Mouse (Mus musculus) heart, postnatal 4 days (tissue): ENCODE measurements around the gene Ptpn12. TPM values are rescaled to one million over a fixed set of nuclear protein-coding genes. Genes with fewer than 3 reads are reported as not detected.

Source experiments
- DNase-seq: peaks from one replicate; pipeline ENCODE4 v3.0.0; 2021
- total RNA-seq, 2 experiments: library from RNA; stranded (reverse); gene quantifications; 2 replicates each; pipeline ENCODE4 v1.2.3; 2021

Gene Ptpn12
- total RNA-seq = 10 to 100 TPM; 50.0 to 53.0 TPM

DNA sequence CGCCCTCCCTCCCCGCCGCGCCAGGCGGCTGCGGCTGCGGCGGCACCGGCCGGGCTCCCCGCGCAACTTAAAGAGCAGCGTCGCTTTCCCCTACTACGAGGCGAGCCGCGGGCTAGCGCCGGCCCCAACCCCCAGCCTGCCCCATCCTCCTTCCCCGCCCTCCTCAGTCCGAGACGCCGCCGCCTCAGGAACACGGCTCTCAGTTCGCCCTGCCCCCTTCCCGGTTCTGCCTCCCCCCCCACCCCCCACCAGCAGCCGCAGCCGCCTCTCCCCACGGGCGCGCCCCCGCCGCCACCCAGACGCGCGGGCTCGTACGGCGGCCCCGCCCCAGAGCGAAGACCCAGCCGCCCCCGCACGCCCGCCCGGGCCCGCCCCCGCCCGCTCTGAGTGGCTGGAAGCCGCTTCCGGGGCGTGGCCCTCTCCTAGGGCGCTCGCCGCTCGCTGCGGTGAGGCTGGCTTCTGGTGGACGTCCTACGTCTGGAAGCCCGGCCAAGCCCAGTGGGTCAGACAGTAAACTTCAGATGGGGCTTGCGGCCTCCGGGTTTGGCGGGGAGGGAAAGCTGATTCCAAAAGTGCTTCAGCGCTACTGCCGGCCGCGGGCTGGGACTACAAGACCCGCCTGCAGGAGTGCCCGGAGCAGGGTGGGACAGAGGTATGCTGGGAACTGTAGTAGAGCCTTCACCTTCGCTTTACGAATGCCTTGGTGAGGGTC, at the start of gene Ptpn12:
Gene Ptpn12 (minus strand): TSS at position 92 of the 712 bp plus-strand sequence.
- DNase-seq = peak; percentile 97

DNA sequence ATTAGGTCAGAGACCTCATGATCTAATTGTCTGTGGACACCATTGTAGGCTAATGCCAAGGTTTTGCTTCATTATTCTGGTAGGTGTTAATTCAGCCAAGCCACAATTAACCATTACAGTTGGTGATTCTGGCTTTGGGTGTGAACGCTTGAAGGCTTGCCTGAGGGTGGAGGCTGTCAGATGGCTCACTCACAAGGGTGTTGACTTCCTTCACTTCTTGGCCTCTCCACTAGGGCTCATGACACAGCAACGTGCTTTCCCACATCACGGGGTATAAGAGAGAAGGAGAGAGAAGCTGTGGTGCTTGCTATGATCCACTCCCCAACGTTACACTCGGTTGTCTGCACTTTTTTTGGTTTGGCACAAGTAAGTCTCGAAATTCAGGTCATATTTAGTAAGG, 35.5 kb upstream of the Ptpn12 start:
- no peak for DNase-seq

DNA sequence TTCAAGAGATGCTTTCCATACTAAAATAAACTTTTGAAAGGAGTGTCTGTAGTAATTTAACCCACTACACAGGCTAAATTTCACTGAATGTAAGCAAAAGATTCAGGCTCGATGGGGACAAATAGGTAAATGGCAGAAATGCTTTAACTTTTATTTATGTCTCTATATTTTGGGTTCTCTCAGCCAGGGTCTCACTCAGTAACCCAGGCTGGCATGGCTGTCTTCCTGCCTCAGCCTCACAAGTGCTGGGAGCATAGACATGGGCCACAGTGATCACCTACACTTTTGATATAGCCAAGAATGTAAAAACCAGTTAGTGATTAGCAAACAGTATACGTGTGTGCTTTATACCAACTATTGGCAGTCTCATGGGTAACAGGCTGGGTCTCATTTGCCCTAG, 1.5 kb upstream of the Ptpn12 start:
- DNase-seq = no peak

DNA sequence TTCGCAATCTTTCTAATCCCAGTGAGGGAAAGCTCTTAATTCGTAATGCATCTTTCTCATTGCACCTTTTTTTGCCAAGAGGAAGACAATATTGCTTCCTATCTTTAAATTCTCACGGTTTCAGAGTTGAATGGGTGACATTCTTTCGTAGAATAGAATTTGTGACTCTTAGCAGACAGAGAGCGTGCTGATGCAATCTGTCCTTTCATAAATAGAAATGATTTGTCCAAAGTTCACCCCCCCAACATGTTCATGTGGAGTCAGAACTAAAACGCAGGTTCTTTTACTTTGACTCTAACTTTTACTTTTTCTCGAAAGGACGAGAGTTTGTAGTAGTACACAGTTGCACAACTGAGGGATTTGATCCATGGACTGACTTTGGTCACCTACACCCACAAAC, 884 bp upstream of the Ptpn12 start:
- no peak for DNase-seq

DNA sequence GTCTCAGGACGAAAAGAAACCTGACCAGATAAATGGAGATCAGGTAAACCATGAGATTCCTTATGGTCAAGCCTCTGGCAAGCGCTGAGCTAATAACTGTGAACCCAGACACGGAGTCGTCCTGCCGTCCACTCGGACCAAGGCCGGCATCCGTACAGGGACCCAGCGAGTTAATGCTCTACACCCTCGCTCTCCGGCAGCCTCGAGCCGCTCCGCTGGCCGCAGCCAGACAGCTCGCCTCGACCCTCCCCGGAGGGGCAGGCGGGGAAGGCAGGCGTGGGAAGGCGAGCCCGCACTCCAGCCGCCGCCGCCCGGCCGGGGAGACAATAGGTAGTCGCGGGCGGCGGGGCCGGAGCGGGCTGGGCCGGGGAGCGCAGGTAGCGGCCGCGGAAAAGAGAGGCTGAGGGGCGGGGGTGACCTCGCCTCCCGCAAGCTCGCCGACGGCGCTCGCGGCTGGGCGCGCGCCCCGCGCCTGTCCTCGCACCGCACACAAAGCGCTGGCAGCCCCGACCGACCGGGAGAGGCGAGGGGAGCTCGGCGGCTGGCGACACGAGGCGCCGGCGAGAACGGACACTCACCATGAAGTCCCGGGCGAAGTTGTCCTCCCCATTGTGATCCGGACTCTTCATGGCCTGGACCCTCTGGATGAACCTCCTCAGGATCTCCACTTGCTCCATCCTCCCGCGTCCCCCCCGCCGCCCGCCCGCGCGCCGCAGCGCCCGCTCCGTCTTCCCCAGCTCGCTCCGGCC, 466 bp downstream of the Ptpn12 start:
- peak; percentile 57 for DNase-seq

DNA sequence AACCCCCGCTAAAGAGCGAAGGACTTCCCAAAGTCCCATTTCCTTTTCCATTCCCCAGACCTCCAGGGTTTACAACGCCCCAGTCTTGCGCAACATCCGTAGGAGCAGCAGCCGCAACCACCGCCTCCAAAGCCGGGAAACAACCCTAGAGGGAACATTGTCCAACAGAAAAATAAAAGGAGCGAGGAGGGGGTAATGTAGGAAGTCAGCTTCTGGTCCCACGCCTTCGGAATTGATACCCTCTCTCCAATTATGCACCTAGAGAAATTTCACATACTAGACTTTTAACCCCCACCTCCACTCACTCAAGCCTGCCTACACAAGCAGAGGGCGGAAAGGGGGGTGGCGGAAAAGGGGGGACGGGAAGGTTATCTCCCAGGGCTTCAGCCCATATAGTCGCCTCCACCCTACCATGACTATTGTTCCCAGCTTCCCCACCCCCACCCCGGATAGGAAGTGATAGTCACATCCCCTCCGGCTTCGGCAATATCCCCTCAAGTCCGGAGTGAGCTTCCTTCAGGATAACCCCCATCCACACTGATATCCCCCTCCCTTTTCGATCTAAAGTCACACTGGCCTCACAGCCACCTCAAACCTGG, 1.1 kb downstream of the Ptpn12 start:
- DNase-seq = peak; percentile 80

DNA sequence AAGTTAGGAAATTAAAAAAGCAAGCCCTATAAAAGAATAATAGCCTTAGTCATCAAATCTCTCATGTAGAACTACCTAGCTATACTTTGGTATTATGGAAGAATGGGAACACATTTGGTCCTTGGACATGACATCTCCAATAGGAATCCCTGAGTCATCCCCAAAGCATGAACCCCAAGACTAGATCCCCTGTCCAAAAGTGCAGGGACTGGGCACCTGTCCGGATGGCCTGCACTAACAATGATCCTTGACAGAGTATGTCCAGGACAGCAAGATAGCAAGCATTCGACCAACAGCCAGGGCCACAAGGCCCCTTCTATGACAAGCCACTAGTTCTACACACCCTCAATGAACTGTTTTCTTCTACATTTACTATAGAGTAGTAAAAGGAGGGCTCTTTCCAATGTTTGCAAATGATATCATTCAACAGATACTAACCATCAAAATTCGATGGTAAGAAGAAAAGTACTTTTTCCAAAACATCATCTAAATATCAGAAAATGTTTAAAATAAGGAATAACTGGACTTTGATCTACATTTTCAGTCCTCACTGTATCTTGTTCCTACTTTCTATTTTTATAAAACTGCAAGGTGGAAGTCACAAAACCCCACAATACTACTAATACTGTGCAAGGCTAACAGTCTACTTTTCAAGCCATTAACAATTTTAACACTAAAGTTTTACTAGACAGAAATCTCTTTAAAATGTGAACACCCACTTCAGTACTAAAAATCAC, 2.0 kb downstream of the Ptpn12 start:
- peak; percentile 5 for DNase-seq

DNA sequence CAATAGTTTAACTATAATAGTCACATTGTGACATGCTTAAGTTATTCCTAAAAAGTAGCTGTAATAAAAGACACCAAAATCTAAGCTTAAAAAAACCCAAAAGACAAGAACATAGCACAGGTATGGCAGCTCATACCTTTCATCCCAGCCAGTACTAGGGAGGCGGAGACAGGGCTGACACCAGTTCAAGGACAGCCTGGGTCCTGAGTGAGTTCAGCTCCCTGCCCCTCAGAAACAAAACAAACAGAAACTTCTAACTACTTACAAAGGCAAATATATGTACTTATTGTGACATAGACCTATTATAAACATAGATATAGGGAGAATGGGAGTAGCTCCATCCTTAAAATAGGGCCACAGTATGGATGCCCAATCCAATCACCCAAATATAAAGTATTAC, 3.2 kb downstream of the Ptpn12 start:
- DNase-seq = no peak

DNA sequence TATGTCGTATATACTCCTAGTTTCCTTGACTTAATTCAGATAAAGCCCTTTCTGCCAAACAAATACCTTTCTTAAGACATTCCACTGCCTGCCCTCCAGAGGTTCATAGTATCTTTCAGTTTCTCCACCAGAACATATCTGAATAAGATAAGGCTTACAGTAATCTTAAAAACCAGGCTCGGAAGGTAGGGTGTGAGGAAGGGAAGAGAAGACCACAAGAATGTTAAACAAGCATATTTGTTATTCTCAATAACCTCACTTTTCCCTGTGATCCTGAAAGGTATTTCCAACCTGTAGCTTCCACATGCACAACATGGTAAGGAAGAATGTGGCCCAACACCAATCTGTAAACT, 5.0 kb downstream of the Ptpn12 start:
- DNase-seq = no peak

DNA sequence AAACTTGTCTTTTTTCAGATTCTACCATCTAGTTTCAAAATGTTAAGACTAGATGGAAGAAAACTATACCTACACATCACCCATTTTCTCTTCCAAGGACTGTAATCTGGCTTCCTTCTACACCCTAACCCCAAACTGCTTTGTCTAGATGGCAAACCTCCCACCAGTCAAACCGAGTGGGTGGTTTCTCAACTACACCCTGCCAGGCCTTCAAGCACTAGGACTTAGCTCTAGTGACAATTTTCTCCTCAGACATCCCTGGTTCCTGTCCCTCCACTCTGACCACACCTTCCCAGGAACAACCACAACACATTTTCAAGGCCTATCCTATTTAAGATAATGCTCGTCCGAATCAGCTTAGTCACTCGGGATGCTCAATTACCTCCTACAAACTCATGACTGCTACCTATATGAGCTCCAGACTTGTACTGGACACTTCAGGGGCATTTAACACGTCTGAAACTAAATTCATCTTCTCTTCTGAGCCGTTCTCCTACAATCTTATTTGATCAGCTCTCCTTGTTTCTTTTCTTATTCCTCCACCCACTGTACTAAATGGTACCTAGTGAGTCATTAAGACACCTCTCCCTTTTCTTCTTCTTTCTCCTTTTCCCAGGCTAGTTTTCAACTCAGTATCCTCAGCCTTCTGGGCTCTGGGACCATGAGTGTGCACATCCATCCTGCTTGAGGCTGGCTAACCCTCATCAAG, 5.5 kb downstream of the Ptpn12 start:
- DNase-seq = no peak

DNA sequence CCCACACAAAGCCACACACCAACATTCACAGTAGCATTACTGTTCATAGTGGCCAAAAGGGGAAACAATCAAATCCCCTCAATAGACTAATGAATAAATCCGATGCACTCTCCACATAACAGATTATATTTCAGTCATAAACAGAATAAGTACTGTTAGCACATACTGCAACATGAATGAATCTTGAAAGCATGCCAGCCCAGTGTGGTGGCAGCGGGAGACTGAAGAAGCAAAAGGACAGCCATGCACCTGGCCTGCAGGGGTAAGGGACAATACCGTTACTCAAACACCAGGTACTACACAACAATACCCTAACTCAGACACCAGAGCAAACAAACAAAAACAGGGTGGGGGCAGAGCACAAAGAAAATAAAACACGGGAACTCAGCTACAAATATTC, 6.7 kb downstream of the Ptpn12 start:
- peak; percentile 8 for DNase-seq

DNA sequence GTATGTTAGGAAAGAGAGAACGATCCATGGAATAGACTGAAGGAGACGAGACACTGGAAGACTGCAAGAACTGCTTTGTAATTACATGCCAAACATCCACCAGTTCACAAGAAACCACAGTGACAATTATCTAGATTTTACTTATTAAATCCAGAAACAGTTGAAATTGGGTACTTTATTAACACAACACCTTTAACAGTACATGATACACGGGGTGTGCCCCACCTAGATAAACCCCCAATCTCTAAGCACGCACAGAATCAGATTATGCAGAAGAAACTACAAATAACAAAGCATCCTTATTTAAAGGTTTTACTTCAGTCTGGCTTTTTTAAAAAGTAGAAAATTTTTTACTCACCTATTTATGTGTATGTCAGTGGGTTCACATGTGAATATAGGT, 8.6 kb downstream of the Ptpn12 start:
- no peak for DNase-seq

DNA sequence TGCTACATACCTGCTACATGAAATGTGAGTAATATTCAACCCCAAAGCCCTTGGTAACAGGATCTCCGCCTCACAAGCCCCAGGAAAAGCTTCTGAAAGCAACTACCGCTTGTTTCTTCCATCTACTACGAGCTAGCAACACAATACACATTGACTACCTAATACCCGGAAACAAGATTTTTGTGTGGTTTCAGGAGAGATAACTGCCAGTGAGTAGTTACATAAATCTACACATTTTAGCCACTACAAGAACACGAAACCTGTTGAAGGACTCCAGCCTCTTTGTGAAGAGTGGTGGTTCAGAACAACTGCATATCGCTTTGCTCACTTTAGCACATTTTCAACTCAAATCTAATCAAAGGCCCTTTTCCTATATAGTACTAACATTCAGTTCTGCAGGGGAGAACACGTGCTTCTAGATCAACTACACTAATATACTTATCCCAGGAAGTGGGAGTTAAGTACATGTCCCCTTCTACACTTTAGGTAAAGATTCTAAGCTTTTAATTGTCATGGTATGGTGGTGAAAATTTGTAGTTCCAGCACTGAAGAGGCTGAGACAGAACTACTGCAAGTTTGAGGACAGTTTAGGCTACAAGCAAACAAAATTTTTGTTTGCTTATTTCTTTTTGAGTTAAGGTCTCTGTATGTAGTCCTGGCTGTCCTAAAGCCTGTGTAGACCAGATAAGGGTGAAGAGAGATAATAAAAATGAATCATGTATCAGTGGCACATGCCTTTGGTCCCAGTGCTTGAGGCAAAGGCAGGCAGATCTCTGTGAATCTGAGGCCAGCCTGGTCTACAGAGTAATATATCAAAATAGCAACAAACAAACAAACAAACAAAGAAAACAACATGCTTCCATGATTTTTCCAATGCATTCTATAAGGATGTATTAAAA, 9.3 kb downstream of the Ptpn12 start:
- DNase-seq = no peak

DNA sequence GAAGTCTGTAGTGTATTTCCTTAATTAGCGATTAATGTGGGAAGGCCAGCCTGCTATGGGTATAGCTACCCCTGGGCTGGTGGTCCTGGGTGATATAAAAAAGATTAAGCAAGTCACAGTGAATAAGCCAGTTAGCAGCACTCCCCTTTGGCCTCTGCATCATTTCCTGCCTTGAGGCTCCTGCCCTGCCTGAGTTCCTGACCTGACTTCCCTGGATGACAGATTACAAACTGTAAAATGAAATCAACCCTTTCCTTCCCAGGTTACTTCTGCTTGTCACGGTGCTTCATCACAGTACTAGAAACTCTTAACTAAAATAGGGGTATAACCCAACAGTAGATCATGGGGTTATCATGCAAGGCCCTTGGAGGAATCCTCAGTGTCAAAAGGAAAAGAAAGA, 10.2 kb downstream of the Ptpn12 start:
- DNase-seq = no peak

DNA sequence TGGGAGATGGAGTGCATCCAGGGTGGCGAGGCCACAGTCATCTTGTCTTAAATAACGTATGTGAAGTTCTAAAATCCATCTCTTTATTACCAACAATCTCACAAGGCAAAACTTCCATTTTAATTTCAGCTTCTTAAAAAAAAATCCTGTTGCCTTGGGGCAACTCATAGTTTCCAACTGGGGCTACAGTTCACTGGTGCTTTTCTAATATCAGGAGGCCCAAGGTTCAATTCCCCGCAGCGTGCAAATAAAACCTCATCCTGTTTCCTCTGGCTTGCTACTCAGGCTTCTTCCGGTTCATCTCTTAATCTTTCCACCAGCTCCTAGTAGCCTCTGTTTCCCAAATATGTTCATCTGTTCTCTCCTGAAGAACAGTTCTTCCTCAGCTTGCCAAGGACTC, 17.6 kb downstream of the Ptpn12 start:
- DNase-seq = no peak

DNA sequence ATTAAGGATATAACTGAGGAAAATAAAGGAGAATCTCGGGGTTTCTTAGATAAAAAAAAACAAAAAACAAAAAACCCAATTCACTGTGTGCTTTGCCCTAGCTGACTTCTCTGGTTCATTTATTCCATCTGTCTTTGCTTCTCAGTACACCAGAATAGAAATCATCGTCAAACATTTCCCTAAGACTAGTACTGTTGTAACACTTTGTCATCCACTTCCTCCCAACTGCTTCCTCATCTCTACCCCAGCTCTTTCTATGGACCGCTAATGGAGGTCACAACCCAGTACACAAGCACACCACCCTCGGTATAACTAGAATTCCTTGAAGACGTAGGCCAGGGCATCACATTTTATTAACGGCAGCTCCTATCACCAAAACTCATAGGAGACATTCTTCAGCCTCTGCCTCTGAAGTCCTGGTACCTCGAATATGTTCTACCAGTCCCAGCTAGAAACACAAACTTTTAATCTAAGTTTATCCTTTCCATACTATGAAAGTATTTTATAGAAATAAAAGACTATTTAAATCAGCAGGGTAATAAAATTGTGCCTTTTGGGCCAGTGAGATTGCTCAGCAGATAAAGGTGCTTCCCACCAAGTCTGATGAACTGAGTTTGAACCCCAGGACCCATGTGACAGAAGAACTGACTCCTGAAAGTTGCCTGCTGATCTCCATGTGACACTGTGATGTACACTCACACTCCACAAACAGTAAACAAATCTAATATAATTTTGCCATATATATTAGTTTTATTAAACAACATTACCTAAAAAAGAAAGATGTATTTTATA, 19.8 kb downstream of the Ptpn12 start:
- no peak for DNase-seq

DNA sequence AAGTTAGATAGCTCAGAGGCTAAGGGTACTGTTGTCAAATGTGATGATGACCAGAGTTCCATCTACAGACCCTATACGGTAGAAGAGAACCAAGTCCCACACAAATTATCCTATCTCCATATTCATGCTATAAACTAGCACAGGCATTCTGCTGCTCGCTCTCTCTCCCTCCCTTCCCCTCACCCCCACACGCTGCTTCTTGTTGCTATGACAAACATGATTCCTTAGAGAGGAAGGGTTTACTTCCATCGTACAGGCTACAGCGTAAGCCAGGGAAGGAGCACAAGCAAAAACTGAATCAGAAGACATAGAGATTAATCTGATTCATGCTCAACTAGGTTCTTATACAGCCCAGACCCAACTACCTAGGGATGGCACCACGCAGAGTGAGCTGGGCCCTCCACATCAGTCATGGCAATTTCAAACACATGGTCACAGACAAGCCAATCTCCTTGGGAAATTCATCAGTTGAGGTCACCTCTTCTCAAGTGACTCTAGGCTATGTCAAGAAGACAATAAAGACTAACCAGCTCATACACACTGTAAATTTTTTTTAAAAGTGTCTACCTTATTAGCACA, 21.2 kb downstream of the Ptpn12 start:
- DNase-seq = no peak

DNA sequence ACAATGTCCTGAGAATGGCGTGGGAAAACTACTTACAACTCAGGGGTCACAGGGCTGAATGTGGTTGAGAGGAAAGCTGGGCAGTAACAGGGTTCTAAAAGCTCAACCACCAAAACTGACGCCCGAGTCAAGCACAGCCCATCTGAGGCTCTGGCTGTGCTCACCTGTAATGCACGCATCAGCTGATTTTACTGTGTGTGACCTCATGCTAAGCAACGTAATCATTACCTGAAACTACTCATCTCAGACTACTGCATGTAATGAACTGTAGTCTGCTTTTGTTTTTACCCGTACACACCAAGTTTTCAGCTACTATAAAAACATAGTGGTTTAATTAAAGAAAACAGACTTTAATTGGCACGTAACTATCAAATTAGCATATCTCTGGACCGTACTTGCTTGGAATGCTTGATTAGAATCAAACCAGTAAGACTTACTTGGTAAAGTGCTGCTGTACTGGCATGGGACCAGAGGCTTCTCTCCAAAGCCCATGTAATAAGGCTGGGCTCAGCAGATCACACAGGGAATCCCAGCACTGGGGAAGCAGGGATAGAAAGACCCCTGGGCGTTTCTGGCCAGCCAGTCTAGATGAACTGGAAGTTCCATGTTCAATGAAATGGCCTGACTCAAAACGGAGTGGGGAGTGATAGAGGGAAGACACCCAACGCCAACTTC, 22.2 kb downstream of the Ptpn12 start:
- no peak for DNase-seq

DNA sequence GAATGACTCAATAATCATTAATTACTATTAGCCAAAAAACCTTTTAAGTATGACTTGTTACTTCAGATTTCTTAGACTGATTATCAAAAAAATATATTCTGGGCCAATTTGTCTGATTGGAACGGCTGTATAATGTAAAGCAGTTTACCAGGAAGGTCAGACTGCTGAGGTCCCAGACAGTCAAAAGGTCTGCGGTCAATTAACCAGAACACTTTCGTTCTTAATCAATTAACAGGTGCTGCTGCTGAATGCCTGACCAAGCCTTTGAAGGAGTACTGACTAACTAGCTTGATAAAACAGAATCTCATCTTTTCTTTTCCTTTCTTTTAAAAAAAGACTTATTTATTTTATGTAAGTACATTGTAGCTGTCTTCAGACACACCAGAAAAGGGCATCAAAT, 23.1 kb downstream of the Ptpn12 start:
- no peak for DNase-seq

DNA sequence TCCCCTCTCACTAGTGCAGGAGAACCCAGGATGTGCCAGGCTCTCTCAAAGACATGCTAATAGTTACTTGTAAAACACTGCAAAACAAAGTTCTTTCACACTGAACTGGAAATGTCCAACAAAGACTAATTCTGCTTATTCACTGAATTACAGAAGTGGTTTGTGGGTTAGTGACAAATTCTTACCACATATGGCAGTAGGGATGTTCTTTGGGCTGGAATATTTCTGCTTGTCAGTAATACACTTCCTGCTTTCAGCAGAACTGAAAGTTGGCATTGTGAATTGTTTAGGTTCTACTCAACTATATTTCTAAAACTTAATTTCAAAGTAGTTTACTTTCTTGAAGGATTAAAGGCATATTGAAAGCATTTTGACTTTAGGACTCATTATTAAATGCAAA, 25.5 kb downstream of the Ptpn12 start:
- DNase-seq = no peak
